Mouse (Mus musculus) heart, postnatal 0 days (tissue): ENCODE measurements around the gene Olfr765. TPM values are rescaled to one million over a fixed set of nuclear protein-coding genes. Genes with fewer than 3 reads are reported as not detected.
"Not testable (repeated sequence)": the region's sequence is repeated elsewhere in the genome, so short reads cannot be mapped to it uniquely, and the experiment has no call there.

ENCODE experiments used
- ATAC-seq: fragments of 200-750 bp; cut with Nextera tagmentation; 2 replicates; pipeline ENCODE4 v1.8.0; 2017; ENCODE audit warnings: low read depth, moderate number of reproducible peaks, moderate library complexity; ENCODE audit not compliant: insufficient read depth
- DNase-seq: peaks from one replicate; pipeline ENCODE4 v3.0.0-alpha.2; 2016; ENCODE audit warnings: low spot score
- H3K27ac ChIP-seq: fragments of 300-500 bp; sonication (generic); 2 replicates; pipeline ENCODE4 v1.5.1; 2014; ENCODE audit warnings: low read depth, mild to moderate bottlenecking
- H3K27me3 ChIP-seq: fragments of 300-500 bp; sonication (generic); 2 replicates; pipeline ENCODE4 v1.6.1; 2014; ENCODE audit warnings: low read length, mixed read lengths; ENCODE audit not compliant: control insufficient read depth, insufficient read depth
- H3K36me3 ChIP-seq: fragments of 300-500 bp; sonication (generic); replicated peaks from 2 replicates; pipeline ENCODE4 v1.6.1; 2014; ENCODE audit warnings: low read length, mixed read lengths; ENCODE audit not compliant: control insufficient read depth, insufficient read depth
- H3K4me1 ChIP-seq: fragments of 300-500 bp; sonication (generic); 2 replicates; pipeline ENCODE4 v1.6.1; 2014; ENCODE audit warnings: antibody characterized with exemption; ENCODE audit not compliant: control insufficient read depth, insufficient read depth
- H3K4me2 ChIP-seq: fragments of 300-500 bp; sonication (generic); 2 replicates; pipeline ENCODE4 v1.6.1; 2014; ENCODE audit warnings: low read depth, mild to moderate bottlenecking, low read length, moderate library complexity
- H3K4me3 ChIP-seq: fragments of 300-500 bp; sonication (generic); 2 replicates; pipeline ENCODE4 v1.5.1; 2014; ENCODE audit warnings: low read depth, low read length
- H3K9ac ChIP-seq: fragments of 300-500 bp; sonication (generic); replicated peaks from 2 replicates; pipeline ENCODE4 v1.6.1; 2014; ENCODE audit warnings: low read depth, low read length, mixed read lengths
- H3K9me3 ChIP-seq: fragments of 300-500 bp; sonication (generic); replicated peaks from 2 replicates; pipeline ENCODE4 v1.6.1; 2016; ENCODE audit warnings: low read length; ENCODE audit not compliant: control insufficient read depth
- CTCF ChIP-seq: IDR thresholded peaks from 2 replicates; pipeline ENCODE4 v1.5.1; 2016; ENCODE audit warnings: antibody characterized with exemption, control low read depth, low read depth
- EP300 ChIP-seq: IDR thresholded peaks from 2 replicates; pipeline ENCODE4 v1.6.1; 2016; ENCODE audit warnings: antibody characterized with exemption, low read depth
- WGBS: fragments of 180-500 bp; shearing (Covaris S2); extraction: QIAGEN DNeasy Blood & Tissue Kit; methylation state at CpG from one replicate; pipeline ENCODE4 v1.1.7; 2014; 5-methylcytosine and 5-hydroxymethylcytosine counted together
- polyA plus RNA-seq: library from polyadenylated mRNA; unstranded; fragments of >200 nt; fragmentation: Nextera tagmentation; extraction: Ambion mirVana; gene quantifications from 2 replicates; pipeline ENCODE4 v1.2.1, GENCODE M21; 2015
- total RNA-seq: library from RNA; depleted of rRNA; stranded (reverse); fragments of >200 nt; gene quantifications from 2 replicates; pipeline ENCODE4 v1.2.3, GENCODE M21; 2014; ENCODE audit warnings: low replicate concordance

Gene Olfr765
- total and polyA plus RNA-seq, 2 experiments from 2014 or later: not detected

DNA sequence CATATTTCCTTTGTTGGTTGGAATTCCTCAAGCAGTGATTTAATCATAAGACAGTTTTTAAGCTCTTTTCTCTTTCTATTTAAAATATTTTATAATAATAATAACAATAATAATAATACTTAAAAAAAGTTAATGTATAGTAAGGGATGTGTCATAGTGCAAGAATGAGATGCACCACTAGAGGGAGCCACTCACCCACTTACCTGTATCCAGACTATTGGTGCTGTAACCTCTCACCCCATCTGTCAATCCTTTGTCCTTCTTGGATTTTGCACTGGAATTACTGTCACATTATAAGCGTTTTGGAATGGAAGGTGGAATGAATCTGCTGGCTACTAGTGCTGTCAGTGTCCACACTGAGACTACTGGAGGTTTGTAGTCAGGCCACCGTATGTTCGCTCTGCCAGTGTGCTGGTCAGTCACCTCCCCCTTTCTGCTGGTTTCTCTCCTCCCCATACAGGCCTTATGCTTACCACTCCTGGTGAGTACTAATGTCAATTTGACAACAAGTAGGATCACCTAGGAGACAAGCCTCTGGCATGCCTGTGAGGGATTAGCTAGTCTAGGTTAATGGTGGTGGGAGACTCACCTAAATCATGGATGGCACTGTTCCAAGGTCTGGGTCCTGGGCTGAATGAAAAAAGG, 23.7 kb downstream of the Olfr765 start:
- Histone ChIP-seq H3K27ac (no peak overlapping the region), H3K27me3 (no peaks in the 10 kb centered on the region), H3K4me1 (no peaks in the 10 kb centered on the region), H3K9ac (no peak overlapping the region), H3K9me3 (no peaks in the 10 kb centered on the region), H3K36me3 (no peaks in the 10 kb centered on the region), H3K4me3 (no peak overlapping the region), H3K4me2 (no peak overlapping the region)
- whole genome bisulfite sequencing: 58% methylated on average over 3 of the region's 3 CpGs
- TF ChIP-seq EP300 (no peak), CTCF (peak; percentile 57)
- no peak for ATAC-seq
- DNase-seq: no peak

DNA sequence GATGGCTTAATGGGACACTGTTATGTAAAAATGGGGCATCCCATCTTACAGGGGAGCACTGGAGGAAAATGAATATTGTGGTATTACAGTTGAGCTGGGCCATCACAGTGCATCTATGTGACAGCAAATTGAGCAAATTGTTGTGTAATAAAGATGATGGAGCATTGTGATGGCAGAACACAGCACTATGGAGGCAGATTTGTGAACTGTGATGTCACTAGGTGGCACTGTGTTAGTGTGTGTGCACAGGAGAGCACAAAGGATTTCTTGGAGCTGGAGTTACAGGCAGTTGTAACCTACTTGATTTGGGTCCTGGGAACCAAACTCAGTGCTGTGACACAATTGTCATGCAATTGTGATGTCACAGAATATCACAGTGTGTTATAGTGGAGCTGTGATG, 26.5 kb downstream of the Olfr765 start:
- H3K36me3 ChIP-seq: no peaks in the 10 kb centered on the region
- no peaks in the 10 kb centered on the region for H3K4me1 ChIP-seq
- TF ChIP-seq CTCF: no peak
- TF ChIP-seq EP300: no peak
- DNase-seq: no peak
- no peak overlapping the region for H3K9ac ChIP-seq
- H3K27ac ChIP-seq: no peak overlapping the region
- H3K4me2 ChIP-seq: no peak overlapping the region
- no peak overlapping the region for H3K4me3 ChIP-seq
- H3K9me3 ChIP-seq: no peaks in the 10 kb centered on the region
- no peaks in the 10 kb centered on the region for H3K27me3 ChIP-seq
- no peak for ATAC-seq

DNA sequence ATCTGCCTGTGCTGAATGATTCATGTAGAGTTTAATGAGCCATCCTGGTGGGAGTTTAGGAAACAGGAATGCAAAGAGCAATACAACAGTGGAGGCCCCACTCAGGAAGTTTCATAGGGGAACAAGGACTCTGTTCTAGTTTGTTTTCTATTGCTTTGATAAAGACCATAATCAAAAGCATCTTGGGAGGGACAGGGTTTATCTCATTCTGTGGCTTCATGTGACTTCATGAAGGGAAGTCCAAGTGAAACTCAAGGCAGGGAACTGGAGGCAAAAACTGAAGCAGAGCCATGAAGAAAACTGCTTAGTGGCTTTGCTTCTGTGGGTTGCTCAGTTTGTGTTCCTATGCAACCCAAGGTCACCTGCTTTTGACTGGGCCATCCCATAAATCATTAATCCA, 35.3 kb downstream of the Olfr765 start:
- no peak for ATAC-seq
- H3K36me3 ChIP-seq: no peaks in the 10 kb centered on the region

DNA sequence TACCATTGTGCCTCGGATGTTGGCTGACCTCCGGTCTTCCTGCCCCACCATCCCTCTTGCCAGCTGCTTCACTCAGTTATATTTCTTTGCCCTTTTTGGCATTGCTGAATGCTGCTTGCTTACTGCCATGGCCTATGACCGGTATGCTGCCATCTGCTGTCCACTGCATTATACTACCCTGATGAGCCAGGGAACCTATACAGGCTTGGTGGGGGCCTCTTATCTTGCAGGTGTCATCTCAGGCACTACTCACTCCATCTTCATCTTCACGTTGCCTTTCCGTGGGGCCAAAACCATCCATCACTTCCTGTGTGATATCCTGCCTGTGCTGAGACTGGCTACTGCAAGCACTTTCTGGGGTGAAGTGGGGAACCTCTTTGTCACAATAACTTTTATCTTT, 38.3 kb downstream of the Olfr765 start:
- H3K4me2 ChIP-seq, H3K4me3 ChIP-seq, H3K27me3 ChIP-seq, H3K27ac ChIP-seq, H3K36me3 ChIP-seq, H3K9ac ChIP-seq, DNase-seq, H3K9me3 ChIP-seq, H3K4me1 ChIP-seq: not testable (repeated sequence)
- peak; percentile 30; the same call in 1 of the 2 replicates for ATAC-seq
- 68% methylated on average over 2 of the region's 5 CpGs for WGBS

More for the DNA sequence above, 35.3 kb downstream of the Olfr765 start:
- TF ChIP-seq EP300 (no peak), CTCF (no peak)
- no peak for DNase-seq
- Histone ChIP-seq H3K4me3 (no peak overlapping the region), H3K27me3 (no peaks in the 10 kb centered on the region), H3K9me3 (no peaks in the 10 kb centered on the region), H3K4me1 (no peaks in the 10 kb centered on the region), H3K9ac (no peak overlapping the region), H3K27ac (no peak overlapping the region), H3K4me2 (no peak overlapping the region)

DNA sequence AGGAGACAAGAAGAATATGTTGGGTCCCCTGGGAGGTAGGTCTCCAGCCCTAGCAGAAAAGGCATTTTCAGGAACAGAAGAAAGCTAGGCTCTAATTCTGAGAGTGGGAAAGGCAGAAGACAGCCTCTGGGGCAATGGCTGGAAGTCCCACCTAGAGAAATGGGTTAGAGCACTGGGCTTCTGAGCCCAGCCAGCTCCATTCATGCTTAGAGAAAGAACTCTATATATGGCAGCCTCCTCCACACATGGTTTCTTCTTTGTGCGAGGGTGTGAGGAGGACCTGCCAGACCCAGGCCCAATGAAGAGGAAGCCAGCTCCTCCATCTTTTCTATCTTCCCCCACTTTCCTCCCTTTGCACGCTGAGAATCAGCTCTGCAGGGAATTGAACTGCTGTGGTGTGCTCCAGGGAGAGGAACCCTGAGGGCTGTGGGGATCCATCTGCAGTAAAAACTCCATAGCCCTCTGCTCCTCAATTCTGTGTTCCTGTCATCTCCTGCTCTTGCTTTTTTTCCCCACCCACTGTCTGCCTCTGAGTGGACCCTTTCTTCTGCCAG, 39.4 kb downstream of the Olfr765 start, which contains the start of gene Olfr763:
Gene Olfr763 (plus strand): TSS at position 504 of the 554 bp plus-strand sequence.
- DNase-seq (no peak), ATAC-seq (no peak)
- TF ChIP-seq CTCF (no peak), EP300 (no peak)
- Histone ChIP-seq H3K36me3 (no peaks in the 10 kb centered on the region), H3K9ac (no peak within 1 kb of the TSS), H3K27me3 (no peaks in the 10 kb centered on the region), H3K4me1 (no peaks in the 10 kb centered on the region), H3K9me3 (no peaks in the 10 kb centered on the region), H3K4me3 (no peak within 1 kb of the TSS), H3K27ac (no peak within 1 kb of the TSS), H3K4me2 (no peak within 1 kb of the TSS)
- WGBS: 78% methylated on average over 2 of the region's 2 CpGs
